Mouse (Mus musculus): ENCODE data around the gene Ceacam9. TPM values are rescaled to one million over a fixed set of nuclear protein-coding genes. Genes with fewer than 3 reads are reported as not detected.

Ceacam9 gene
- total RNA-seq, 2 experiments from 2014 or later, result 0.32 to 0.33 TPM

GRCm38 (mm10) chr7:16745373-16745772 is 23.6 kb downstream of the Ceacam9 start:
- 0 out of 2 replicates have a peak overlapping the region, but pooled peaks have one; percentile 32 for H3K27ac ChIP-seq
- TF ChIP-seq CTCF (IDR thresholded peaks at IDR 0.05), result no peak
- intact Hi-C loops (cut with DNase I), result loop anchor here (5.0 to 10.0 kb wide), 2 partner anchors 139 to 167 kb away; no protein-coding TSS in a partner anchor

DNA sequence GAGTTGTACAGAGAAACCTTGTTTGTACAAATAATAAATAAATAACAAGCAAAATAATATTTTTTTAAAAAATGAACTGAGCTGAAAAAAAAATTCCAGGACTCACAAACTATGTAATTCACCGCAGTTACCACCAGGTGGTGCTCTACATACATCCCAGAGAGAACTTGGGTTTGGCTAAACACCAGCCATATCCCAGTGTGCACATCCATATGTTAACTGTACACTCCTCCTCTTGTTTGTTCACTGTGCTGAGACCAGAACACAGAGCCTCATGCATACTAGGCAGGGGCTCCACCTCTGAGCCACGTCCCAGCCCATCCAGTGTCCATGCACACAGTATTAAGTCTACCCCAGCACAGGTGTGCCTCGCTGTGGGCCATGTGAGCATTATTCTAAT is 24.4 kb downstream of the Ceacam9 start:
- intact Hi-C loops (cut with DNase I), result loop anchor here (2.0 to 10.0 kb wide), 3 partner anchors 63 to 166 kb away; no protein-coding TSS in a partner anchor
- TF ChIP-seq CTCF (IDR thresholded peaks at IDR 0.05), result peak; percentile 82
- no peak overlapping the region for H3K4me3 ChIP-seq
- DNase-seq (ENCODE audit: extremely low spot score in 1 of 2, low spot score in 2 of 2), result peak; percentile 27 to 33
- H3K27ac ChIP-seq, result no peak overlapping the region

More at GRCm38 (mm10) chr7:16745373-16745772, 23.6 kb downstream of the Ceacam9 start:
- DNase-seq (ENCODE audit: extremely low spot score in 1 of 2, low spot score in 2 of 2), result no peak
- H3K4me3 ChIP-seq, result no peak overlapping the region

DNA sequence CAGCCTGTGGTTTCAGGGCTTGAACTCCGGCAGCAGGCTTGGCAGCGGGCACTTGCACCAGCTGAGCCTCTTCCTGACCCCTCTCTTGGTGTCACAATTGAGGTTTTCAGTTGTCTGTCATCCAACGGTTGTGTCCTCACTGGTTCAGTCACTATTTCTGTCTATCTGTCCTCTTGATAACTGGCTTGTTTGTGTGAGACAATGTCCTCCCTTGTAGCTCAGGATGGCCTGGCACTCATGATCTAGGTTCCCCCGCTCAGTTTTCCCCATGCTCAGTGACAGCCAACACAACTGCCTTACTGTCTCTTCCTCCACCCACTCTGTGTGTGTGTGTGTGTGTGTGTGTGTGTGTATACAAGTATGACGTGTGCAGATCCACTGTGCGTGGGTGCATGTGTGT is 25.9 kb downstream of the Ceacam9 start:
- no peak for DNase-seq (ENCODE audit: extremely low spot score in 1 of 2, low spot score in 2 of 2)
- no peak overlapping the region for H3K4me3 ChIP-seq
- H3K27ac ChIP-seq, result no peak overlapping the region
- intact Hi-C loops (cut with DNase I), result loop anchor here (2.0 to 10.0 kb wide), 3 partner anchors 61 to 165 kb away; no protein-coding TSS in a partner anchor
- TF ChIP-seq CTCF (IDR thresholded peaks at IDR 0.05), result no peak

- intact Hi-C loops (cut with DNase I), result no loop called here
- peak in 1 of 2 experiments; percentile 25 for DNase-seq (ENCODE audit: extremely low spot score in 1 of 2, low spot score in 2 of 2)
- TF ChIP-seq CTCF (IDR thresholded peaks at IDR 0.05), result no peak
- H3K27ac ChIP-seq, result no peak overlapping the region
- no peak overlapping the region for H3K4me3 ChIP-seq
Measured at GRCm38 (mm10) chr7:16752016-16752415, 30.3 kb downstream of the Ceacam9 start.

DNA sequence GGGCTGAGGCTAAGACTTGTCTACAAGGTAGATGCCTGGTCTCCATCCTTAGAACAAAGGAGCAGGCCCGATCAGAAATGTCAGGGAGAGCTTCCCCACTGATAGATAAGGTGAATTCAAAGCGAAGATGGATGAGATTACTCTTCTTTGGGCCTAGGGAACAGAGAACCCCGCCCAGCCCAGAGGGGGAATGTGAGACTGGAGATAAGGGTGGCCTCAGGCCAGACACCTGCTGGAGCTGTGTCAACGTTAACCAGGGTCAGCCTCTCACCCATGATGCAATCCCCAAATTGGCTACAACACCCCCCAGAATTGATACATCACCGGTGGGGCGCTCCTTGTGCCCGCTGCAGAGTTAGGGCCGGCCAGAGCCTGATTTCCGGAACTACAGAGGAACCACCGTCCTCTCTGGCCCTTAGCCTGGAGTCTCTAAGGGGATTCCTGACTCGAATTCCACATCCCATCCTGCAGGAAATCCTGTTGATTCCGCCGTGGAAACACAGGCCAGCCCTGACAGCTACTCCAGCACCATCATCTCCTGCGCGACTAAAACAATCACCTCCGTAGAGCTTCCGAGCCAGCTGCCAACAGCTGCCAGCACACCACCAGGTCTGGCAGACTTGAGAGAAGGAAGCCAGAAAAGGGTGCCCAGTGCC is 33.8 kb downstream of the Ceacam9 start:
- Histone ChIP-seq H3K4me3 (no peak overlapping the region), H3K27ac (no peak overlapping the region)
- intact Hi-C loops (cut with DNase I), result no loop called here
- DNase-seq (ENCODE audit: extremely low spot score in 1 of 2, low spot score in 2 of 2), result no peak
- TF ChIP-seq CTCF (IDR thresholded peaks at IDR 0.05), result no peak

DNA sequence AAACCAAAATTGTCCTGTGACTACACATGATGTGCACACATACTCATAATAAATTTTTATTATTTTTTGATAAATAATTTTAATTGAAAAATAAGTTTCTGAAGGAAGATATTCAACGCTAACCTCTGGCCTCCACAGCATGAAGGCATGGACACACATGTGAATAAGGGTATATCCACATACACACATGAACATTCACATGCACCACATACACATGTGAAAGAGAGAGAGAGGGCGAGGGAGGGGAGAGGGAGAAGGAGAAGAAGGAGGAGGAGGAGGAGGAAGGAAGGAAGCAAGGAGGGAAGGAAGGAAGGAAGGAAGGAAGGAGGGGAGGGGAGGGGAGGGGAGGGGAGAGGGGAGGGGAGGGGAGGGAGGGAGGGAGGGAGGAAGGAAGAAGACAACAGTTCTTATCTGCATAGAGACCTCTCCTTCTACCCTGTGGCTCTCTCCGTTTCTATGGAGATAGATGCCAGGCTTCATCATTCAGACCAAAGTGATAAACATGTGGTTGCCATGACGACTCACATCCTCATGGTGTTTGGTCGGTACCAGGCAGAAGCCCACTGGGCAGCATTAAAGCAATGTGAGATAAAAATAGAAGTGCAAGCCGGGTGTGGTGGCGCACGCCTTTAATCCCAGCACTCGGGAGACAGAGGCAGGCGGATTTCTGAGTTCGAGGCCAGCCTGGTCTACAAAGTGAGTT is 37.3 kb downstream of the Ceacam9 start:
- Histone ChIP-seq H3K27ac (no peak overlapping the region), H3K4me3 (no peak overlapping the region)
- no peak for TF ChIP-seq CTCF (IDR thresholded peaks at IDR 0.05)
- no peak for DNase-seq (ENCODE audit: extremely low spot score in 1 of 2, low spot score in 2 of 2)
- intact Hi-C loops (cut with DNase I), result no loop called here

- no peak for TF ChIP-seq CTCF (IDR thresholded peaks at IDR 0.05)
- Histone ChIP-seq H3K4me3 (no peak overlapping the region), H3K27ac (no peak overlapping the region)
- intact Hi-C loops (cut with DNase I), result no loop called here
- DNase-seq (ENCODE audit: extremely low spot score in 1 of 2, low spot score in 2 of 2), result no peak
Measured at GRCm38 (mm10) chr7:16760292-16760691, 38.6 kb downstream of the Ceacam9 start.

DNA sequence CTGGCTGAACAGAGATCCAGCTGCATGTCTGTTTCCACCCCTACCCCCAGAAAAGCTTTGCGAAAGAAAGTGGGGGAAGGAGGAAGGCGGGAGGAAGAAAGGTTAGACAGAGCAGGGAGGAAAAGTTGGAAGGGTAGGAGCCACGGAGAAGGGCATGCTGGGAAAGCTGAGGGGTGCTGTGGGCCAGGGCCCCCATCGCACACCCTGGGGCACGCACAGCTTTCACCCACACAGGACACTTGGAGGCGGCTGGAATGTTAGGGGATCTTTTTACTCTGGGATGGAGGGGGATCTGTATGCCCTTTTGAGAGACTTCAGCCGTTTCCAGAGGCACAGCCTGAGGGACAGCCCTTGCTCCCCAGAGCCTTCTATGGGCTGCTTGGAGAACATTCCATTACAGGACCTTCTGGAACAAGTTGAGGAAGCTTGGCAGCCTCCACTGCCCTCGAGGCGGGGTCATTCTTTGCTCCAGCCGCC is 39.3 kb downstream of the Ceacam9 start:
- intact Hi-C loops (cut with DNase I), result no loop called here
- DNase-seq (ENCODE audit: extremely low spot score in 1 of 2, low spot score in 2 of 2), result no peak
- TF ChIP-seq CTCF (IDR thresholded peaks at IDR 0.05), result no peak
- Histone ChIP-seq H3K4me3 (no peak overlapping the region), H3K27ac (no peak overlapping the region)

DNA sequence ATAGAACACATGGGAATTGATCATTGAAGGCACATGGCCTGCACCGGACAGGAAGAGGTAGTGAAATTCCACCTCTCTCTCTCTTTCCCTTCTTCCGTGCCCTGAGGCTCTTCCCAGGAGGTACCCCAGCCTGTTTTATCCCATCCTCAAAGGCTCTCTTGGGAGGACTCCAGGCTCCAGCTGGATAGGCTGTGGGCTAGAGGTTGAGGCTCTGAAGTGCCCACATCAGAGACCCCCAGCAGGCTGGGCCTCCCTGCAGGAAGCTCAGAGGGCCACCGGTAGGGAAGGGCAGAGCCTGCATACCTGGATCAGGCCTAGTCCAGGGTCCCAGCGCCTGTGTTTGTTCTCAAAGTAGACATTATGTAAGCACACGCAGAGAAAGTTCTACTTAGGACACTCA is 39.9 kb downstream of the Ceacam9 start:
- DNase-seq (ENCODE audit: extremely low spot score in 1 of 2, low spot score in 2 of 2), result no peak
- Histone ChIP-seq H3K27ac (no peak overlapping the region), H3K4me3 (no peak overlapping the region)
- TF ChIP-seq CTCF (IDR thresholded peaks at IDR 0.05), result no peak
- intact Hi-C loops (cut with DNase I), result no loop called here

- no peak for TF ChIP-seq CTCF (IDR thresholded peaks at IDR 0.05)
- intact Hi-C loops (cut with DNase I), result no loop called here
- no peak for DNase-seq (ENCODE audit: extremely low spot score in 1 of 2, low spot score in 2 of 2)
- Histone ChIP-seq H3K27ac (no peak overlapping the region), H3K4me3 (no peak overlapping the region)
Measured at GRCm38 (mm10) chr7:16763463-16764218, 41.9 kb downstream of the Ceacam9 start.

DNA sequence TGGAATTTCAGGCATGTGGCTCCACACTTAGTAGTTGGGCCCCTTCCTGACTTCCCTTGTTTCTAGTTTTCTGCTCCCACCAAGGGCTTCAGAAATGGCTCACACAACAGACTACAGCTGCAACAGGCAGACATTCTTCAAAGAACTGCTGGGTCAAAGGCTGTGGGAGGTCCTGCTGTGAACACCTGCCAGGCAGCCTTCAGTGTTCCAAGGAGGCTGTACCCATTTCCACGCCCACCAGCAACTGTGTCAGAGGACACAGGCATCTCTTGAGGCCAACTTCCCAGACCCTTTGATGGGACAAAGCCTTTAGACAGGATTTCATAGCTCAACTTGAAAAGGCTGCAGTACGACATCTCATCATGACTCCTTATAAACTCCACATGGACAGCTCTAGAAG is 44.7 kb downstream of the Ceacam9 start:
- H3K4me3 ChIP-seq, result no peak overlapping the region
- no peak for DNase-seq (ENCODE audit: extremely low spot score in 1 of 2, low spot score in 2 of 2)
- no peak overlapping the region for H3K27ac ChIP-seq
- intact Hi-C loops (cut with DNase I), result no loop called here
- TF ChIP-seq CTCF (IDR thresholded peaks at IDR 0.05), result no peak

Other genes starting within 250 kb of the Ceacam9 start
- 10 to 100 TPM; 10.2 to 11.5 TPM for gene Npas1, start 244.2 kb upstream of the Ceacam9 start, total RNA-seq (2021)
- 100 to 1,000 TPM; 138 to 140 TPM for gene Arhgap35, start 106.9 kb upstream of the Ceacam9 start, total RNA-seq (2021)
- not detected for gene Ceacam15, start 46.2 kb upstream of the Ceacam9 start, total RNA-seq (2021)
- 100 to 1,000 TPM; 248 to 254 TPM for gene Ap2s1, start 16.5 kb downstream of the Ceacam9 start, total RNA-seq (2021)
- gene Slc1a5, start 59.4 kb downstream of the Ceacam9 start, total RNA-seq (2021), result 1 to 10 TPM; 3.2 to 6.2 TPM
- gene Strn4, start 94.0 kb downstream of the Ceacam9 start, total RNA-seq (2021), result 100 to 1,000 TPM; 287 to 321 TPM
- 10 to 100 TPM; 51.0 to 52.2 TPM for gene Fkrp, start 94.8 kb downstream of the Ceacam9 start, total RNA-seq (2021)
- 10 to 100 TPM in 1 of 2 experiments, 1 to 10 TPM in 1; 6.3 to 12.0 TPM for gene Prkd2, start 121.0 kb downstream of the Ceacam9 start, total RNA-seq (2021)
- 100 to 1,000 TPM; 188 to 196 TPM for gene Dact3, start 153.4 kb downstream of the Ceacam9 start, total RNA-seq (2021)
- 1 to 10 TPM; 1.8 to 2.7 TPM for gene Gng8, start 169.9 kb downstream of the Ceacam9 start, total RNA-seq (2021)
- gene Ptgir, start 184.6 kb downstream of the Ceacam9 start, total RNA-seq (2021), result under 1 TPM; 0.11 to 0.21 TPM
- gene Calm3, start 202.2 kb downstream of the Ceacam9 start, total RNA-seq (2021), result 1,000 to 10,000 TPM; 1,732 to 1,834 TPM
- gene Pnmal2, start 222.8 kb downstream of the Ceacam9 start, total RNA-seq (2021), result 100 to 1,000 TPM; 304 to 311 TPM
- gene Pnmal1, start 237.8 kb downstream of the Ceacam9 start, total RNA-seq (2021), result 100 to 1,000 TPM; 106 to 118 TPM